Mouse (Mus musculus): ENCODE results near the gene Tbrg4.

Tbrg4 gene

GRCm38 (mm10) chr11:6594845-6595244 is 31.0 kb downstream of the Tbrg4 start:
- no peak for DNase-seq (ENCODE audit: extremely low spot score, low spot score)

GRCm38 (mm10) chr11:6593406-6593805 is 32.5 kb downstream of the Tbrg4 start:
- no peak for DNase-seq (ENCODE audit: extremely low spot score, low spot score)

GRCm38 (mm10) chr11:6590933-6591675 is 34.8 kb downstream of the Tbrg4 start:
- no peak for DNase-seq (ENCODE audit: extremely low spot score, low spot score)

GRCm38 (mm10) chr11:6589838-6590237 is 36.0 kb downstream of the Tbrg4 start:
- DNase-seq (ENCODE audit: extremely low spot score, low spot score) = no peak

- DNase-seq (ENCODE audit: extremely low spot score, low spot score) = no peak
Measured at GRCm38 (mm10) chr11:6588295-6588694, 37.6 kb downstream of the Tbrg4 start.

- DNase-seq (ENCODE audit: extremely low spot score, low spot score) = no peak
Measured at GRCm38 (mm10) chr11:6587249-6587940, 38.5 kb downstream of the Tbrg4 start.

GRCm38 (mm10) chr11:6586660-6587059 is 39.2 kb downstream of the Tbrg4 start:
- no peak for DNase-seq (ENCODE audit: extremely low spot score, low spot score)

- no peak for DNase-seq (ENCODE audit: extremely low spot score, low spot score)
Measured at GRCm38 (mm10) chr11:6585748-6586147, 40.1 kb downstream of the Tbrg4 start.

- no peak for DNase-seq (ENCODE audit: extremely low spot score, low spot score)
Measured at GRCm38 (mm10) chr11:6581560-6581959, 44.3 kb downstream of the Tbrg4 start.

- DNase-seq (ENCODE audit: extremely low spot score, low spot score) = no peak
Measured at GRCm38 (mm10) chr11:6580065-6580750, 45.7 kb downstream of the Tbrg4 start.

- no peak for DNase-seq (ENCODE audit: extremely low spot score, low spot score)
Measured at GRCm38 (mm10) chr11:6579361-6579760, 46.5 kb downstream of the Tbrg4 start.

- no peak for DNase-seq (ENCODE audit: extremely low spot score, low spot score)
Measured at GRCm38 (mm10) chr11:6576151-6576550, 49.7 kb downstream of the Tbrg4 start.

- DNase-seq (ENCODE audit: extremely low spot score, low spot score) = no peak
Measured at GRCm38 (mm10) chr11:6569410-6569777, 56.5 kb downstream of the Tbrg4 start.

GRCm38 (mm10) chr11:6568584-6569409 is 57.1 kb downstream of the Tbrg4 start:
- DNase-seq (ENCODE audit: extremely low spot score, low spot score) = no peak

GRCm38 (mm10) chr11:6567951-6568350 is 57.9 kb downstream of the Tbrg4 start:
- no peak for DNase-seq (ENCODE audit: extremely low spot score, low spot score)

GRCm38 (mm10) chr11:6566496-6566895 is 59.4 kb downstream of the Tbrg4 start:
- DNase-seq (ENCODE audit: extremely low spot score, low spot score) = no peak

All from neural tube, embryonic 10.5 days (tissue).